Mouse (Mus musculus): ENCODE data around the gene Mical1. TPM values are rescaled to one million over a fixed set of nuclear protein-coding genes. Genes with fewer than 3 reads are reported as not detected.

Mical1 gene
- polyA plus RNA-seq, 1 experiment: 27.7 TPM

GRCm38 (mm10) chr10:41488877-41489276, 12.8 kb downstream of the Mical1 start:
- TF ChIP-seq MYOG (IDR thresholded peaks at IDR 0.05; ENCODE audit: control insufficient read depth, extremely low read depth, insufficient read length) (no peak), USF1 (IDR thresholded peaks at IDR 0.05; ENCODE audit: low read depth) (no peak), CEBPB (IDR thresholded peaks at IDR 0.05; ENCODE audit: low read depth) (no peak), MYOD1 (IDR thresholded peaks at IDR 0.05; ENCODE audit: control insufficient read depth, insufficient read length, low read depth) (no peak), MAX (IDR thresholded peaks at IDR 0.05) (no peak), CTCF (IDR thresholded peaks at IDR 0.05; ENCODE audit: control insufficient read depth, insufficient read depth, insufficient read length) (no peak), FOSL1 (IDR thresholded peaks at IDR 0.05; ENCODE audit: insufficient read depth, low read length, poor library complexity, severe bottlenecking) (no peak)
- Histone ChIP-seq H3K79me3 (ENCODE audit: low read depth) (no peaks in the 10 kb centered on the region), H3K36me3 (ENCODE audit: control insufficient read depth, insufficient read depth) (peaks cover 16% of the 10 kb centered on the region), H3K79me2 (ENCODE audit: control insufficient read depth, insufficient read depth) (no peaks in the 10 kb centered on the region), H3ac (ENCODE audit: control insufficient read depth, insufficient read length, low read depth) (peak overlapping the region; percentile 31), H3K27me3 (ENCODE audit: control insufficient read depth, insufficient read depth, insufficient read length) (no peaks in the 10 kb centered on the region), H3K4me3 (ENCODE audit: insufficient read depth, poor library complexity, severe bottlenecking) (no peak overlapping the region)

GRCm38 (mm10) chr10:41489294-41489693, 13.2 kb downstream of the Mical1 start:
- Histone ChIP-seq H3K79me3 (ENCODE audit: low read depth) (no peaks in the 10 kb centered on the region), H3K79me2 (ENCODE audit: control insufficient read depth, insufficient read depth) (no peaks in the 10 kb centered on the region), H3ac (ENCODE audit: control insufficient read depth, insufficient read length, low read depth) (peak overlapping the region; percentile 31), H3K36me3 (ENCODE audit: control insufficient read depth, insufficient read depth) (peaks cover 16% of the 10 kb centered on the region), H3K27me3 (ENCODE audit: control insufficient read depth, insufficient read depth, insufficient read length) (no peaks in the 10 kb centered on the region), H3K4me3 (ENCODE audit: insufficient read depth, poor library complexity, severe bottlenecking) (peak overlapping the region; percentile 46)
- no peak for TF ChIP-seq MYOG (IDR thresholded peaks at IDR 0.05; ENCODE audit: control insufficient read depth, extremely low read depth, insufficient read length)
- no peak for TF ChIP-seq MYOD1 (IDR thresholded peaks at IDR 0.05; ENCODE audit: control insufficient read depth, insufficient read length, low read depth)
- TF ChIP-seq FOSL1 (IDR thresholded peaks at IDR 0.05; ENCODE audit: insufficient read depth, low read length, poor library complexity, severe bottlenecking): no peak
- no peak for TF ChIP-seq MAX (IDR thresholded peaks at IDR 0.05)
- TF ChIP-seq USF1 (IDR thresholded peaks at IDR 0.05; ENCODE audit: low read depth): no peak
- no peak for TF ChIP-seq CEBPB (IDR thresholded peaks at IDR 0.05; ENCODE audit: low read depth)
- no peak for TF ChIP-seq CTCF (IDR thresholded peaks at IDR 0.05; ENCODE audit: control insufficient read depth, insufficient read depth, insufficient read length)

GRCm38 (mm10) chr10:41489708-41490517, 13.8 kb downstream of the Mical1 start, which contains the start of the genes Smpd2 and Ppil6:
Smpd2 (minus strand) TSS chr10:41490369.
Ppil6 (plus strand) TSS chr10:41490439.
- Histone ChIP-seq H3K79me2 (ENCODE audit: control insufficient read depth, insufficient read depth) (no peaks in the 10 kb centered on the region), H3ac (ENCODE audit: control insufficient read depth, insufficient read length, low read depth) (peak within 1 kb of the TSS; percentile 74), H3K4me3 (ENCODE audit: insufficient read depth, poor library complexity, severe bottlenecking) (peak within 1 kb of the TSS; percentile 46), H3K36me3 (ENCODE audit: control insufficient read depth, insufficient read depth) (peaks cover 15% of the 10 kb centered on the region), H3K27me3 (ENCODE audit: control insufficient read depth, insufficient read depth, insufficient read length) (no peaks in the 10 kb centered on the region), H3K79me3 (ENCODE audit: low read depth) (no peaks in the 10 kb centered on the region)
- TF ChIP-seq MYOG (IDR thresholded peaks at IDR 0.05; ENCODE audit: control insufficient read depth, extremely low read depth, insufficient read length) (no peak), FOSL1 (IDR thresholded peaks at IDR 0.05; ENCODE audit: insufficient read depth, low read length, poor library complexity, severe bottlenecking) (no peak), CTCF (IDR thresholded peaks at IDR 0.05; ENCODE audit: control insufficient read depth, insufficient read depth, insufficient read length) (no peak), CEBPB (IDR thresholded peaks at IDR 0.05; ENCODE audit: low read depth) (no peak), MYOD1 (IDR thresholded peaks at IDR 0.05; ENCODE audit: control insufficient read depth, insufficient read length, low read depth) (no peak)

GRCm38 (mm10) chr10:41490518-41490873, 14.4 kb downstream of the Mical1 start:
- Histone ChIP-seq H3K79me3 (ENCODE audit: low read depth) (no peaks in the 10 kb centered on the region), H3ac (ENCODE audit: control insufficient read depth, insufficient read length, low read depth) (peak overlapping the region; percentile 74), H3K79me2 (ENCODE audit: control insufficient read depth, insufficient read depth) (no peaks in the 10 kb centered on the region), H3K27me3 (ENCODE audit: control insufficient read depth, insufficient read depth, insufficient read length) (no peaks in the 10 kb centered on the region), H3K4me3 (ENCODE audit: insufficient read depth, poor library complexity, severe bottlenecking) (peak overlapping the region; percentile 46), H3K36me3 (ENCODE audit: control insufficient read depth, insufficient read depth) (peaks cover 9% of the 10 kb centered on the region)
- no peak for TF ChIP-seq CTCF (IDR thresholded peaks at IDR 0.05; ENCODE audit: control insufficient read depth, insufficient read depth, insufficient read length)
- TF ChIP-seq FOSL1 (IDR thresholded peaks at IDR 0.05; ENCODE audit: insufficient read depth, low read length, poor library complexity, severe bottlenecking): no peak
- TF ChIP-seq MYOG (IDR thresholded peaks at IDR 0.05; ENCODE audit: control insufficient read depth, extremely low read depth, insufficient read length): no peak
- TF ChIP-seq CEBPB (IDR thresholded peaks at IDR 0.05; ENCODE audit: low read depth): no peak
- no peak for TF ChIP-seq MAX (IDR thresholded peaks at IDR 0.05)
- TF ChIP-seq MYOD1 (IDR thresholded peaks at IDR 0.05; ENCODE audit: control insufficient read depth, insufficient read length, low read depth): no peak
- no peak for TF ChIP-seq USF1 (IDR thresholded peaks at IDR 0.05; ENCODE audit: low read depth)

- Histone ChIP-seq H3ac (ENCODE audit: control insufficient read depth, insufficient read length, low read depth) (no peak overlapping the region), H3K79me3 (ENCODE audit: low read depth) (no peaks in the 10 kb centered on the region), H3K4me3 (ENCODE audit: insufficient read depth, poor library complexity, severe bottlenecking) (no peak overlapping the region), H3K79me2 (ENCODE audit: control insufficient read depth, insufficient read depth) (no peaks in the 10 kb centered on the region), H3K36me3 (ENCODE audit: control insufficient read depth, insufficient read depth) (peaks cover 5% of the 10 kb centered on the region), H3K27me3 (ENCODE audit: control insufficient read depth, insufficient read depth, insufficient read length) (no peaks in the 10 kb centered on the region)
- no peak for TF ChIP-seq USF1 (IDR thresholded peaks at IDR 0.05; ENCODE audit: low read depth)
- TF ChIP-seq CTCF (IDR thresholded peaks at IDR 0.05; ENCODE audit: control insufficient read depth, insufficient read depth, insufficient read length): no peak
- TF ChIP-seq FOSL1 (IDR thresholded peaks at IDR 0.05; ENCODE audit: insufficient read depth, low read length, poor library complexity, severe bottlenecking): no peak
- TF ChIP-seq MYOG (IDR thresholded peaks at IDR 0.05; ENCODE audit: control insufficient read depth, extremely low read depth, insufficient read length): no peak
- TF ChIP-seq MAX (IDR thresholded peaks at IDR 0.05): no peak
- TF ChIP-seq CEBPB (IDR thresholded peaks at IDR 0.05; ENCODE audit: low read depth): no peak
- TF ChIP-seq MYOD1 (IDR thresholded peaks at IDR 0.05; ENCODE audit: control insufficient read depth, insufficient read length, low read depth): no peak
Measured at GRCm38 (mm10) chr10:41491111-41491510, 15.0 kb downstream of the Mical1 start.

Data from C2C12 (cell line).